Mouse (Mus musculus) midbrain, postnatal 0 days (tissue): ENCODE measurements at regions not wholly inside any gene's neighbourhood (a gene's known extent, or its start where the extent isn't known, plus 50 kb on each side); places are given as distances from the start of the nearest gene placed in this dataset.

ENCODE experiments used
- ATAC-seq: fragments of 200-750 bp; cut with Nextera tagmentation; 2 replicates; pipeline ENCODE4 v1.8.0; 2017; ENCODE audit warnings: moderate number of reproducible peaks, mild to moderate bottlenecking, moderate TSS enrichment, moderate library complexity; ENCODE audit not compliant: low FRiP score
- DNase-seq: peaks from one replicate; pipeline ENCODE4 v3.0.0-alpha.2; 2015; ENCODE audit warnings: low spot score
- H3K27ac ChIP-seq: fragments of 300-500 bp; sonication (generic); 2 replicates; pipeline ENCODE4 v1.5.1; 2014; ENCODE audit warnings: low read depth, mild to moderate bottlenecking, low read length, mixed read lengths
- H3K27me3 ChIP-seq: fragments of 300-500 bp; sonication (generic); 2 replicates; pipeline ENCODE4 v1.6.1; 2014; ENCODE audit warnings: low read length, control low read depth, mixed read lengths; ENCODE audit not compliant: insufficient read depth
- H3K36me3 ChIP-seq: fragments of 300-500 bp; sonication (generic); 2 replicates; pipeline ENCODE4 v1.6.1; 2014; ENCODE audit warnings: low read length, control low read depth, mixed read lengths; ENCODE audit not compliant: insufficient read depth
- H3K4me1 ChIP-seq: fragments of 300-500 bp; sonication (generic); 2 replicates; pipeline ENCODE4 v1.6.1; 2014; ENCODE audit warnings: mild to moderate bottlenecking, control low read depth, antibody characterized with exemption, low read length, mixed read lengths; ENCODE audit not compliant: insufficient read depth
- H3K4me2 ChIP-seq: fragments of 300-500 bp; sonication (generic); 2 replicates; pipeline ENCODE4 v1.6.1; 2014; ENCODE audit warnings: low read depth, mild to moderate bottlenecking, low read length, mixed read lengths; ENCODE audit not compliant: poor library complexity, severe bottlenecking
- H3K4me3 ChIP-seq: fragments of 300-500 bp; sonication (generic); 2 replicates; pipeline ENCODE4 v1.5.1; 2014; ENCODE audit warnings: low read depth, mild to moderate bottlenecking, low read length, moderate library complexity
- H3K9ac ChIP-seq: fragments of 300-500 bp; sonication (generic); replicated peaks from 2 replicates; pipeline ENCODE4 v1.6.1; 2014; ENCODE audit warnings: mild to moderate bottlenecking, low read length, moderate library complexity, mixed read lengths; ENCODE audit not compliant: poor library complexity, severe bottlenecking
- H3K9me3 ChIP-seq: fragments of 300-500 bp; sonication (generic); 2 replicates; pipeline ENCODE4 v1.6.1; 2016; ENCODE audit warnings: low read length, control low read depth
- CTCF ChIP-seq: IDR thresholded peaks from 2 replicates; pipeline ENCODE4 v1.5.1; 2016; ENCODE audit warnings: antibody characterized with exemption, mild to moderate bottlenecking
- WGBS: fragments of 180-500 bp; shearing (Covaris S2); extraction: QIAGEN DNeasy Blood & Tissue Kit; methylation state at CpG from one replicate; pipeline ENCODE4 v1.1.7; 2014; 5-methylcytosine and 5-hydroxymethylcytosine counted together

- no peak for DNase-seq
- Histone ChIP-seq H3K4me1 (no peaks in the 10 kb centered on the region), H3K27me3 (no peaks in the 10 kb centered on the region), H3K4me3 (no peak overlapping the region), H3K9ac (no peak overlapping the region), H3K27ac (no peak overlapping the region), H3K4me2 (no peak overlapping the region), H3K36me3 (no peaks in the 10 kb centered on the region), H3K9me3 (no peaks in the 10 kb centered on the region)
- WGBS = 77% methylated on average over 2 of the region's 2 CpGs
- no peak for TF ChIP-seq CTCF
- ATAC-seq = no peak
These were observed 124.6 kb upstream of the Nrip1 start for GRCm38 (mm10) chr16:76498233-76498632.

- ATAC-seq (no peak), DNase-seq (no peak)
- H3K27ac ChIP-seq = no peak overlapping the region
- H3K9me3 ChIP-seq = no peaks in the 10 kb centered on the region
- H3K4me1 ChIP-seq = no peaks in the 10 kb centered on the region
- WGBS = 94% methylated on average over 12 of the region's 12 CpGs
- no peak overlapping the region for H3K9ac ChIP-seq
- no peak overlapping the region for H3K4me2 ChIP-seq
- no peak overlapping the region for H3K4me3 ChIP-seq
- no peaks in the 10 kb centered on the region for H3K27me3 ChIP-seq
- TF ChIP-seq CTCF = no peak
- H3K36me3 ChIP-seq = no peaks in the 10 kb centered on the region
These were observed 123.6 kb upstream of the Nrip1 start for GRCm38 (mm10) chr16:76497041-76497808.

GRCm38 (mm10) chr16:76483419-76483818, 109.8 kb upstream of the Nrip1 start:
- Histone ChIP-seq H3K4me3 (no peak overlapping the region), H3K9ac (no peak overlapping the region), H3K9me3 (no peaks in the 10 kb centered on the region), H3K27ac (no peak overlapping the region), H3K36me3 (no peaks in the 10 kb centered on the region), H3K27me3 (no peaks in the 10 kb centered on the region), H3K4me2 (no peak overlapping the region), H3K4me1 (no peaks in the 10 kb centered on the region)
- 86% methylated on average over 5 of the region's 5 CpGs for WGBS
- no peak for ATAC-seq
- no peak for DNase-seq
- no peak for TF ChIP-seq CTCF

- no peaks in the 10 kb centered on the region for H3K4me1 ChIP-seq
- H3K9ac ChIP-seq = no peak overlapping the region
- no peak for TF ChIP-seq CTCF
- no peak for ATAC-seq
- no peaks in the 10 kb centered on the region for H3K36me3 ChIP-seq
- H3K27me3 ChIP-seq = no peaks in the 10 kb centered on the region
- 92% methylated on average over 4 of the region's 4 CpGs for WGBS
- H3K4me3 ChIP-seq = no peak overlapping the region
- DNase-seq = no peak
- H3K27ac ChIP-seq = no peak overlapping the region
- H3K9me3 ChIP-seq = no peaks in the 10 kb centered on the region
- H3K4me2 ChIP-seq = no peak overlapping the region
These were observed 108.3 kb upstream of the Nrip1 start for GRCm38 (mm10) chr16:76481966-76482365.

- Histone ChIP-seq H3K36me3 (no peaks in the 10 kb centered on the region), H3K27ac (no peak overlapping the region), H3K4me1 (no peaks in the 10 kb centered on the region), H3K9ac (no peak overlapping the region), H3K4me2 (no peak overlapping the region), H3K27me3 (no peaks in the 10 kb centered on the region), H3K9me3 (no peaks in the 10 kb centered on the region), H3K4me3 (no peak overlapping the region)
- TF ChIP-seq CTCF = no peak
- no peak for DNase-seq
- 91% methylated on average over 8 of the region's 8 CpGs for WGBS
- no peak for ATAC-seq
These were observed 103.8 kb upstream of the Nrip1 start for GRCm38 (mm10) chr16:76477474-76477873.

GRCm38 (mm10) chr16:76474481-76474880, 100.9 kb upstream of the Nrip1 start:
- Histone ChIP-seq H3K9me3 (no peaks in the 10 kb centered on the region), H3K4me3 (no peak overlapping the region), H3K4me2 (no peak overlapping the region), H3K27ac (no peak overlapping the region), H3K27me3 (no peaks in the 10 kb centered on the region), H3K4me1 (no peaks in the 10 kb centered on the region), H3K36me3 (no peaks in the 10 kb centered on the region), H3K9ac (no peak overlapping the region)
- 94% methylated on average over 6 of the region's 6 CpGs for WGBS
- no peak for TF ChIP-seq CTCF
- no peak for DNase-seq
- no peak for ATAC-seq
